Mouse (Mus musculus) neutrophil, adult 5-6 weeks (primary cell): ENCODE data around the gene Prkcg. TPM values are rescaled to one million over a fixed set of nuclear protein-coding genes. Genes with fewer than 3 reads are reported as not detected.
A peak's percentile ranks its signal among the peaks of the same experiment; 100 is the strongest.

ENCODE experiments used
- ATAC-seq: fragments of 151-379, 151-347 bp; 2 replicates; pipeline ENCODE4 v1.8.0; 2017; ENCODE audit warnings: mild to moderate bottlenecking, moderate TSS enrichment; ENCODE audit not compliant: insufficient number of reproducible peaks, poor library complexity, low FRiP score, severe bottlenecking; ENCODE audit errors: extremely low read depth
- total RNA-seq: library from RNA; stranded (forward); fragments of 200-1000 nt; gene quantifications from 2 replicates; pipeline ENCODE4 v1.2.3, GENCODE M21; 2017

Gene Prkcg
- total RNA-seq, 1 experiment from 2014 or later, result 8.7 TPM

GRCm38 (mm10) chr7:3345301-3345700 is 56.3 kb downstream of the Prkcg start:
- ATAC-seq, result no peak

GRCm38 (mm10) chr7:3347366-3348287 is 58.6 kb downstream of the Prkcg start:
- ATAC-seq, result no peak

GRCm38 (mm10) chr7:3348326-3348725 is 59.3 kb downstream of the Prkcg start:
- no peak for ATAC-seq

GRCm38 (mm10) chr7:3349775-3350174 is 60.8 kb downstream of the Prkcg start:
- ATAC-seq, result no peak

- no peak for ATAC-seq
These were observed 62.6 kb downstream of the Prkcg start for GRCm38 (mm10) chr7:3351536-3351935.

- ATAC-seq, result no peak
These were observed 65.9 kb downstream of the Prkcg start for GRCm38 (mm10) chr7:3354850-3355249.

- no peak for ATAC-seq
These were observed 71.7 kb downstream of the Prkcg start for GRCm38 (mm10) chr7:3360678-3361077.

GRCm38 (mm10) chr7:3365547-3366279 is 76.7 kb downstream of the Prkcg start:
- 0 out of 2 replicates have a peak, but pooled peaks have one; percentile 26 for ATAC-seq

- no peak for ATAC-seq
These were observed 77.9 kb downstream of the Prkcg start for GRCm38 (mm10) chr7:3366705-3367516.

GRCm38 (mm10) chr7:3367569-3367968 is 78.6 kb downstream of the Prkcg start:
- ATAC-seq, result no peak

GRCm38 (mm10) chr7:3368311-3368710 is 79.3 kb downstream of the Prkcg start:
- ATAC-seq, result no peak

GRCm38 (mm10) chr7:3369189-3369588 is 80.2 kb downstream of the Prkcg start:
- ATAC-seq, result no peak

- no peak for ATAC-seq
These were observed 81.4 kb downstream of the Prkcg start for GRCm38 (mm10) chr7:3370407-3370806.

GRCm38 (mm10) chr7:3372376-3372775 is 83.4 kb downstream of the Prkcg start:
- no peak for ATAC-seq

- no peak for ATAC-seq
These were observed 84.8 kb downstream of the Prkcg start for GRCm38 (mm10) chr7:3373754-3374153.

GRCm38 (mm10) chr7:3376831-3377230 is 87.9 kb downstream of the Prkcg start:
- 0 out of 2 replicates have a peak, but pooled peaks have one; percentile 19 for ATAC-seq
